Mouse (Mus musculus) ovary, postnatal 14 days (tissue): ENCODE measurements at regions not wholly inside any gene's neighbourhood (a gene's known extent, or its start where the extent isn't known, plus 50 kb on each side); places are given as distances from the start of the nearest gene placed in this dataset.

Source experiments
- DNase-seq: peaks from one replicate; pipeline ENCODE4 v3.0.0; 2022; ENCODE audit warnings: low spot score

DNA sequence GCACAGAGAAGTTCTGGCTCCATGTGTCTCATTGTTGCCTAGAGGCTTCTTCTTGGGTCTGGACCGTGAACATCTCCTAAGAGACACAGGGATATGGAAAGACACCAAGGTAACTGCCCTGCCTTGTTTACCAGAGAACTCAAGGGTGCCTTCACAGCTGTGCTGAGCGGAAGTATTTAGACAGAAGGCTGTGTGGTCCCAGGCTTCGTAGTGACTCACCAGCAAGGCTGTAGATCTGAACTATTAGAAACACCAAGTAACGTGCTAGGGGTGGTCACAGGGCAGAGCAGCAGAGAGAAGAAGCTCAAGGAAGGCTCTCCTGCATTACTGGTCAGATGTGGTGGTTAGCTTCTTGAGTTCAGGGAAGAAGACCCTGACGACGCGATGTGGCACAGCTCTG, 51.6 kb upstream of the Lpp start:
- no peak for DNase-seq

GRCm38 (mm10) chr16:24340646-24341045, 52.7 kb upstream of the Lpp start:
- DNase-seq: no peak

DNA sequence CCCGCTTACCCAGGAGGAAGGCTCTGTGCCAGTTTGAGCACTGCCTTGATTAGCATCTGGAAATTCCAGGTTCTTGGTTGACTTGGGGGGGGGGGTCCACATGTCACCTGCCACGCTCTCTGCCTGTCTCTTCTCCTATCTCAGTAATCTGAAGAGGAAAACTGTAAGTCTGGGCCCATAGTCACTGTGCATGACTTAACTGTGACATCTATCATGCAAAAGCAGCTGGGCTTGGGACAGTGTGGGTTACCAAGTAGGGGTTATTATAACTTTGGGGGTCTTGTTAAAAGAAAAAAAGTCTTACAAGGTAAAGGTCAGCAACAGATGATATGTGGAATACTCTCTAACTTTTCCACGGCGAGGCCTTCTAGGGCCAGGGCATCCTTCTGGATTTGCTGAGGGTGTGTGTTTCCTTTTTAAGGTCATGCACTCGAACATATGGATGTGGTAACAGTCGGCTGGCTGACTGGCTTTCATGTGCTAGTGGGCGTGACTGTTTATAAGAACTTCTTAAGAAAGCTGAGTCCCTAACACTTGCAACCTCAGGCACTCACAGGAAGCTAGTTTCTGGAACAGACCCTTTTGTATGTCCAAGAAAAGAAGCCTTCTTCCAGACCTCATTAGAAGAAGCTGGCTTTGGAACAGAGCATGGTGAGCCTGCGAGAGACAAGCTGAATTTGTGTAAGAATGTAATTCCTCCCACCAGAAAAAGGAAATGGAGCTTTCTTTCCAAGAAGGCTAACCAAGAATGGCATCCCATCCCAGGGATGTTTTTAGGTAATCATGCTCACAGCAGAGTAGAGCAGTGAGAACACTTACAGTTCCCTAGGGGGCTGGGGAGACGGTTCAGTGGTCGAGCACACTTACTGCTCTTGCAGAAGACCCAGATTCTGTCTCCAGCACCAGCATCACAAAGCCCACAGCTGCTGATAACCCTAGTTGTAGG, 53.7 kb upstream of the Lpp start:
- DNase-seq: no peak

- DNase-seq: no peak
Measured at GRCm38 (mm10) chr16:24338404-24338803, 54.9 kb upstream of the Lpp start.

GRCm38 (mm10) chr16:24334389-24334788, 58.9 kb upstream of the Lpp start:
- DNase-seq: no peak

- no peak for DNase-seq
Measured at GRCm38 (mm10) chr16:24331446-24332020, 61.8 kb upstream of the Lpp start.

DNA sequence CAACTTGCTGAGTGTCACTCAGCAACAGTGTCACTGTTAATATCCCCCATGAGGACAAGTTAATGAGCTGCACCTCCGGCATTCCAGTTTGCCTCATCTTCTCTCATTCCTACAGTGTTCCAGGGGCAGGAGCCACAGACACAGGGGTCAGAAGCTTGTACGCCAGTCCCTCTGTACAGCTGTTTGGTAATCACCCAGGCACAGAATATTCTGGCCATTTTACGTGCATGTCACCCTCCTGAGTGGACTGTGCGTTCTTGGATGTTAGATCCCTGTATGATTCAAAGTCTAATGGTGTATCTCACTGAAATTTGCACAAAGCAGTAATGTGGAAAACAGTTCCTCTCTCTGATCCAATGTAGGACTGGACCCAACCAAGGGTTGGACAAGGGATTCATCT, 66.7 kb upstream of the Lpp start:
- no peak for DNase-seq

DNA sequence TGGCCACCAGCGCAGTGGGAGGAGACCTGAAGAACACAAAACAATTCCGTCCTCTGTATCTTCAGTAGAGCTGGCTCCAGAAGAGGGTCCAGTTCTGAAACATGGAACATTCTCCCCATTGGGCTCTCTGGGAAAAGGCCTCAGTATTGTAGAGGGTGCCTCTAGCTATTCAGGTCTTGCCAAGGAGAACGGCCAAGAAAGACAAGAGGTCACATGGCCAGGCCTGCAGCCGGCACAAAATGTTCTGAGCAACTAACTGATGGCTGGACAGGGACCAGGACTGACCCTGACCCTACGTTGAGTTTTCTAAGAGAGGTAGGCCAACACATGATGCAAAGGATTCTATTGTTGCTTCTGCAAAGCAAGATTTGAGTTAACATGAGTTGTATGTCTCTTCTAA, 67.3 kb upstream of the Lpp start:
- DNase-seq: no peak

DNA sequence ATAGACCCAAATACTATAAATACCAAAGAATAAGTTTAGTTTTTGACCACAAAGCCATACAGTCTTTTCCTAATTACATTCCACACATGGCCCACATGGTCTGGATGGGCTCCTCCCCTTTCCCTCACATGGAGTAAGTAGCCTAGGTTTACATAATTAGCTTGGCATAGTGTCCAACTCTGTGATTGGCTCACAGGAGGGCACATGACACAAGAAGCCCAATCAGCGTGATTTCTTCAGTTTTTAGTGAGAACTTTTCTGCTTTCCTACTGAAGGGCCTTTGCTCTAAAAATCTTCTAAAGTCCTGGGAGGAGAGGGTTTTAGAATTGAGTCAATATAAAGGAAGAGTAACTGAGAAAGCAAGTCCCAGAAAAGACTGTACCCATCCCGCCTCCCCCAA, 68.4 kb upstream of the Lpp start:
- DNase-seq: no peak

DNA sequence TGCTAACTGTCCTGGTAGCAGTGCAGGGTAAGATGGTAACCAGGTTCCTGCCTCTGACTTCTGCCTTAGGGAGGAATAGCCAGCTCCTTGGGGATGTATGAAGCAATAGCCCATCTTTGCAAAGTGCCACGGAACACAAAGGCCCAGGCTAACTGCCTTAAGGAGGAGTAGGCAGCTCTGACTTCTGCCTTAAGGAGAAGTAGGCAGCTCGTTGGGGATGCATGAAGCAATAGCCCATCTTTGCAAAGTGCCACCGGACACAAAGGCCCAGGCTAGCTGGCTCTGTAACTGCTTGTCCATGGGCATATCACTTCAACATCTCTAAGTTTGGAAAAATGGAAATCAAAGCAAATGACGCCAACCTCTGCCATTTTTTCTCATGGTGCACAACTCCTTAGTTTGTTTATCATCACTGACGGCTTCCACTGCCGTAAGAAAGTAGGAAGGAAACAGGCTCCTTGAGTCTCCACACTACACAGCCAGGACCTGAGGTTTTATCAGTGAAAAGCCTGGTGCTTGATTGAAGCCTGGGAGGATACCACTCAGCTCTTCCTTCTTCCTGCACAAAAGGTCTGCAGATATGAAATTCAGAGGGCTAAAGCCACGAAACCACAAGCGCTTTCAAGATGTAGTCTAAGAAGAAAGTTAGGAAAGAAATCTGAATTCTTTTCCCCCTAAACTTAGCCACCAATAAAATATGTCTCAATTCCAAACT, 74.4 kb upstream of the Lpp start:
- no peak for DNase-seq

DNA sequence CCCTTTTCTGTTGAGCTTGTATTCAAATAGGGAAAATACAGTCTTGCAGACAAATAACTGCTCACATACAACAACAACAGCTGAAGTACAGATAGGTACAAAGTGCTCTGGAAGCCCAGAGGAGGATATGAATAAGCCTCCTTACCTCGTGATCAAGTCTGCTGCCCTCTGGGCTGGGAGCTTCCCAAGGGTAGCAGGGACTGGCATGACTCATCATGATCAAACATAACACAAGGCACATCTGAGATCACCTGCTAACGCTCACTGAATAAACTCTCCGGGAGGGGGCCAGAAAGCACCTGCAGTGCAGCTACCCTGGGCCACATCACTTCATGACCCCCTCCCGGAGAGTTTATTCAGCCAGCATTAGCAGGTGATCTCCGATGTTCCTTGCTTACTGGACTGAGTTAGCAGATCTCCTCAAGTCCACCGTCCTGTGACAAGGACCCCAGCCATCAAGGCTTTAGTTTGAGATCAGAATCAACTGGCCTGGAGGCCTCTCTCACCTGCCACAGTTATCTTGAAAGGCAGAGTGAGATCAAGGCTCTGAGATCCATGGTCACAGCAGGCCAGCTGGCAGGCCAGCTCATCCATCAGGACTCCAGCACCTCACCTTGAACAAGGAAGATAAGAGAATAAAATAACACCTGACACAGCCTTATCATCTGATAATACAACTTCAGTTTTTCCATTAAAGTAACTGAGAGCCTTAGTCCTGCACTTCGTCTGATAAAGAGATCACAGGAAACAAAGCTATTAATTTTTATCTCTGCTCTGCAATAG, 79.6 kb upstream of the Lpp start:
- no peak for DNase-seq

DNA sequence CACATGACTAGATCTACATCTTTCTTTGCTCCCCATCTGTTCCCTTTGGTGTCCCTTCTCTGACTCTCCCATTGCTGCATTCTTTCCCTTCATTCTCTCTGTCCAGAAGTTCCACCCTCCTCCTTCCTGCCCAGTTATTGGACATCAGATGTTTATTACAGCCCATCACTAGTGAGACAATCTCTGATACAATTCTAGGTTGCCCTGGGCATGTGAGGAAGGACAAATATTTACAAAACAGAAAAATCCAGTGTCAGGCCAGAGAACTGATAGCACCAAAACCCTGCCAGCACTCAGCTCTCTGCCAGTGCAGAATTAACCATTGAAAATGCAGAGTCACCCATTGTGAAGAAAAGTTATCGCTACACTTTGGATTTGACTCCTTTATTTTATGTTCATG, 87.9 kb upstream of the Lpp start:
- no peak for DNase-seq

DNA sequence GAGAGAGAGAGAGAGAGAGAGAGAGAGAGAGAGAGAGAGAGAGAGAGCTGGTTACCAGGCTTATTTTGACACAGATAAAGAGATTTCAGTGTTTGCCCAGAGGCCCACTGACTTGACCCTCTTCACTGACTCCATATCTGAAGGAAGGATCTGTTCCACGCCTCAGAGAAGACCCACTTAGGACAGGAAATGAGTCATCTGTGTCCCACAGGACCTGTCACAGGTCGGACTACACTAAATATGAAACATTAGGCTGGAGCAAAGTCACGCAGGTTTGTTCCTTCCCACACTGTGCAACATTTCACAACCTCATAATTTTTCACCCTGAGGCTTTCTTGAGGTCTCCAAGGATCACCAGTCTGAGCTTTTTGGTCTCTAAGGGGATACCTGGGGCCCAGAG, 96.5 kb upstream of the Lpp start:
- no peak for DNase-seq

DNA sequence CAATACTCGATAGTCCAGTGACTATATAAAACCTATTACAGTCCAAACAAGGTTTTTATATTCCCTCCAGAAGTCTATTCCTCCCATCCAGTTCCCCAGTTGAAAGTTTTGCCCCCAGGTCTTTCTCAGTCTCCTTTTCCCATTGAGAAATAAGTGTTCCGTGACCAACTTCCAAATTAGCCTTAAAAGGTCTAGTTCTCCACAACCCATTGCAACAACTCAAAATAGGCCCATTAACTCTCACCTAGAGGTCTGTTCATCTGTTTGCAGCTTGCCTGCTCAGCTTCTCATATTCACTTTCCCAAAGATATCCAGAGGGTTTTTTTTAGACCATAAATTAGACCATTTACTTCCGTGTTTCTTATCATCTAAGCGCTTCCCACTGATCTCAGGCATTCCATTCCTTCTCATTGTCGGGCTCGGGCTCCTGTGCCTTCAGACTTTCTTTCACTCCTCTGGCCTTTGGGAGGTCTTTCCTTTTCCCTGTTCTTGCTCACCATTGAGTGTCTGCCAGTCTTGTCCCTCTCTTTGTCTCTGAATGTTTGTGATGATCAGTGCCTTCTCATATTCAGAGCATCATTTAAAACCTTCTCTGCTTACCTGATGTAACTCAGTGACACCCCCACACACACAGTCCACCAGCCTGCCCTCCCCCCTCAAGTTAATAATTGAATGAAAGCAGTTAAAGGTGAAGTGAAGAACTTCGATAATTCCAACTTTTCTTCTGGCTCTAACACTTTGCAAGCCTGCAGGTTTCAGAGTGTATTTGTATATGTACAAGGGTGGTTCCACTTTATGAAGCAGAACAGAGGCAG, 97.5 kb upstream of the Lpp start:
- DNase-seq: no peak

DNA sequence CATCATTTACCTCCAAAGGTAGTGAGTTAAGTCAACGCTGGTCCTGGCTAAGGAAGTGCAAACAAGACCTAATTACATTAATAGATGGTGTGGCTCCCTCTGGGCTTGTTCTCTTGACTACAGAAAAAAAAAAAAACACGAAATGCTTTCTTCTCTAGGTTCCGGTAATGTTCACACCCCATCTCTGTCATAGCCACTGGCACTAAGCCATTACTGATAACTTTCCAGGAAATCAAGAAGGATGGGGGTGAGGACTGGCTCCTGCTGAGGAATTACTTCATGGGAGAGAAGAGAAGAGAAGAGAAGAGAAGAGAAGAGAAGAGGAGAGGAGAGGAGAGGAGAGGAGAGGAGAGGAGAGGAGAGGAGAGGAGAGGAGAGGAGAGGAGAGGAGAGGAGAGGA, 109.1 kb upstream of the Lpp start:
- DNase-seq: no peak

DNA sequence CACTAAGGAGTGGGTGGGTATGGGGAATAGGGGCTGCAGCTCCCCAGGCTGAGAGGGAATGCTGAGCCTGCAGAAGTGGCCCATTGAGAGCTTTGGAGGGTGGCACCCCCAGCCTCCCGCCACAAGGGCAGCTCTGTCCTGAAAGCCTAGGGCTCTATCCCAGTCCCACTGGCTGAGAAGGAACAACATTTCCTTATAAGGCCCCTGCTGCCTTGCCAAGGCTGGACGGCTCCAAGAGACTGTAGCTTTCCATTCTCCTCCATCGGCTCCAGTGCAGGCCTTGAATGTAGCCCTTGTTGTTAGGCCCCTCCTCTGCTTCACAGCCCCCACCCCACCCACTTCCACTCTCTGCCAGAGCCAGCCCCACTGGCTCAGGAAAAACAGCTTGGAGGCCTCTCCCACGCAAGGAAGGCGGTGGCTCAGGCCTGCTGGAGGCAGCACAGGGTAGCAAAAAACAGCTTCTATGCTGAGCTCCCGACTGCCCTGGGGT, 111.1 kb upstream of the Lpp start:
- peak; percentile 76 for DNase-seq

GRCm38 (mm10) chr16:24281561-24281960, 111.7 kb upstream of the Lpp start:
- DNase-seq: no peak

DNA sequence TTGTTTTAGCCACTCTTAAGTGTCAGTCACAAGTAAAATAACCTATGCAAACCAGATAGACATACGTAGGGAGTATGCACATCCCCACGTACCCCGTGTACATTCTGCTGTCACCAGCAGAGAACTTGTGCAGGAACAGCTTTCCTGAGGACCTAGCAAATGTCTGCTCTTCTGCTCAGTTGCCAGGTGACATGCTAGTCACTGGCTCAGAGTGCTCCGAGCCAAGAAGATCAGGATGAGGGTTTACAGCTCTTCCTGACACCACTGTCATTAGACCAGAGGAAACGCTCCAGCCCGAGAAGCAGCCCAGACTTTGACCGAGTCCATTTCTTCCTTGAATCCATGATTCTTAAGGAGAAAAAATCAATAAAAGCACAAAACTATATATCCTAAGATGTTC, 115.5 kb upstream of the Lpp start:
- DNase-seq: no peak

- no peak for DNase-seq
Measured at GRCm38 (mm10) chr16:24262701-24263100, 130.6 kb upstream of the Lpp start.

GRCm38 (mm10) chr16:24259711-24260230, 133.5 kb upstream of the Lpp start:
- DNase-seq: no peak

- no peak for DNase-seq
Measured at GRCm38 (mm10) chr16:24258991-24259390, 134.3 kb upstream of the Lpp start.
